Mouse (Mus musculus) CD8-positive naive resting alpha-beta T cell, adult 2 months (primary cell): ENCODE data around the gene Srl.
A peak's percentile ranks its signal among the peaks of the same experiment; 100 is the strongest.

ENCODE experiments used
- DNase-seq, 2 experiments: peaks; one replicate each; pipeline ENCODE4 v3.0.0; 2022; ENCODE audit warnings: low read depth in 2 of 2, low spot score in 2 of 2

Gene Srl

GRCm38 (mm10) chr16:4520673-4521072, 20.9 kb downstream of the Srl start:
- no peak for DNase-seq

GRCm38 (mm10) chr16:4519825-4520224, 21.8 kb downstream of the Srl start:
- no peak for DNase-seq

- DNase-seq: no peak
Measured at GRCm38 (mm10) chr16:4519157-4519556, 22.5 kb downstream of the Srl start.

GRCm38 (mm10) chr16:4517906-4518305, 23.7 kb downstream of the Srl start:
- no peak for DNase-seq

- no peak for DNase-seq
Measured at GRCm38 (mm10) chr16:4514383-4514782, 27.2 kb downstream of the Srl start.

- no peak for DNase-seq
Measured at GRCm38 (mm10) chr16:4512661-4513438, 28.8 kb downstream of the Srl start.

GRCm38 (mm10) chr16:4511371-4511770, 30.2 kb downstream of the Srl start:
- DNase-seq: no peak

- no peak for DNase-seq
Measured at GRCm38 (mm10) chr16:4506181-4506580, 35.4 kb downstream of the Srl start.

- no peak for DNase-seq
Measured at GRCm38 (mm10) chr16:4503495-4503894, 38.1 kb downstream of the Srl start.

- no peak for DNase-seq
Measured at GRCm38 (mm10) chr16:4502568-4502967, 39.0 kb downstream of the Srl start.

- no peak for DNase-seq
Measured at GRCm38 (mm10) chr16:4501703-4502102, 39.9 kb downstream of the Srl start.

GRCm38 (mm10) chr16:4500598-4501385, 40.8 kb downstream of the Srl start:
- no peak for DNase-seq

- DNase-seq: no peak
Measured at GRCm38 (mm10) chr16:4497762-4498607, 43.6 kb downstream of the Srl start.

- no peak for DNase-seq
Measured at GRCm38 (mm10) chr16:4496470-4496869, 45.1 kb downstream of the Srl start.

GRCm38 (mm10) chr16:4495861-4496260, 45.8 kb downstream of the Srl start:
- peak in 1 of 2 experiments; percentile 7 for DNase-seq

GRCm38 (mm10) chr16:4492777-4493563, 48.6 kb downstream of the Srl start:
- no peak for DNase-seq

- DNase-seq: peak; percentile 69 to 85
Measured at GRCm38 (mm10) chr16:4489114-4489624, 52.4 kb downstream of the Srl start.

- DNase-seq: no peak
Measured at GRCm38 (mm10) chr16:4480616-4481265, 60.9 kb downstream of the Srl start.

- no peak for DNase-seq
Measured at GRCm38 (mm10) chr16:4477591-4478215, 63.9 kb downstream of the Srl start.
